Mouse (Mus musculus) thymus, adult 18-20 months (tissue): ENCODE measurements at regions not wholly inside any gene's neighbourhood (a gene's known extent, or its start where the extent isn't known, plus 50 kb on each side); places are given as distances from the start of the nearest gene placed in this dataset.

Experiments
- DNase-seq, 2 experiments: peaks; one replicate each; pipeline ENCODE4 v3.0.0; 2022; ENCODE audit warnings: mixed read lengths in 2 of 2

GRCm38 (mm10) chr11:111599456-111599855, 533.5 kb downstream of the Kcnj2 start:
- no peak for DNase-seq

GRCm38 (mm10) chr11:111605146-111605545, 539.2 kb downstream of the Kcnj2 start:
- DNase-seq: no peak

- no peak for DNase-seq
These were observed 544.6 kb downstream of the Kcnj2 start for GRCm38 (mm10) chr11:111610522-111611015.

GRCm38 (mm10) chr11:111643603-111644002, 577.6 kb downstream of the Kcnj2 start:
- no peak for DNase-seq

GRCm38 (mm10) chr11:111652882-111653281, 586.9 kb downstream of the Kcnj2 start:
- DNase-seq: no peak

GRCm38 (mm10) chr11:111657778-111658177, 591.8 kb downstream of the Kcnj2 start:
- DNase-seq: no peak

GRCm38 (mm10) chr11:111658362-111659309, 592.7 kb downstream of the Kcnj2 start:
- DNase-seq: no peak

- no peak for DNase-seq
These were observed 597.3 kb downstream of the Kcnj2 start for GRCm38 (mm10) chr11:111663269-111663668.

- no peak for DNase-seq
These were observed 600.4 kb downstream of the Kcnj2 start for GRCm38 (mm10) chr11:111666336-111666735.

GRCm38 (mm10) chr11:111671865-111672264, 605.9 kb downstream of the Kcnj2 start:
- no peak for DNase-seq

GRCm38 (mm10) chr11:111675673-111676072, 609.7 kb downstream of the Kcnj2 start:
- DNase-seq: no peak

- DNase-seq: no peak
These were observed 616.4 kb downstream of the Kcnj2 start for GRCm38 (mm10) chr11:111682341-111682740.

GRCm38 (mm10) chr11:111683909-111684308, 617.9 kb downstream of the Kcnj2 start:
- no peak for DNase-seq

- no peak for DNase-seq
These were observed 621.8 kb downstream of the Kcnj2 start for GRCm38 (mm10) chr11:111687769-111688168.

- DNase-seq: no peak
These were observed 622.4 kb downstream of the Kcnj2 start for GRCm38 (mm10) chr11:111688186-111688860.

GRCm38 (mm10) chr11:111689899-111690298, 623.9 kb downstream of the Kcnj2 start:
- no peak for DNase-seq

GRCm38 (mm10) chr11:111691512-111691911, 625.5 kb downstream of the Kcnj2 start:
- DNase-seq: no peak

- no peak for DNase-seq
These were observed 630.7 kb downstream of the Kcnj2 start for GRCm38 (mm10) chr11:111696668-111697067.

- no peak for DNase-seq
These were observed 633.9 kb downstream of the Kcnj2 start for GRCm38 (mm10) chr11:111699862-111700261.

- no peak for DNase-seq
These were observed 640.9 kb downstream of the Kcnj2 start for GRCm38 (mm10) chr11:111706882-111707281.

GRCm38 (mm10) chr11:111715401-111715800, 649.4 kb downstream of the Kcnj2 start:
- DNase-seq: no peak

- DNase-seq: no peak
These were observed 656.3 kb downstream of the Kcnj2 start for GRCm38 (mm10) chr11:111722276-111722675.

GRCm38 (mm10) chr11:111728148-111728547, 662.2 kb downstream of the Kcnj2 start:
- no peak for DNase-seq

GRCm38 (mm10) chr11:111732096-111732495, 666.1 kb downstream of the Kcnj2 start:
- DNase-seq: no peak
